Mouse (Mus musculus) hindbrain, embryonic 10.5 days (tissue): Measurements from ENCODE around the gene Lmo7. TPM values are rescaled to one million over a fixed set of nuclear protein-coding genes. Genes with fewer than 3 reads are reported as not detected.

ENCODE experiments used
- DNase-seq: peaks from one replicate; pipeline ENCODE4 v3.0.0-alpha.2; 2017; ENCODE audit warnings: low spot score
- H3K27ac ChIP-seq: fragments of 300-500 bp; sonication (generic); 2 replicates; pipeline ENCODE4 v1.5.1; 2016; ENCODE audit warnings: mild to moderate bottlenecking, moderate library complexity
- H3K27me3 ChIP-seq: fragments of 300-500 bp; sonication (generic); 2 replicates; pipeline ENCODE4 v1.6.1; 2016; ENCODE audit warnings: mild to moderate bottlenecking; ENCODE audit not compliant: poor library complexity, insufficient read depth, severe bottlenecking
- H3K36me3 ChIP-seq: fragments of 300-500 bp; sonication (generic); 2 replicates; pipeline ENCODE4 v1.6.1; 2016; ENCODE audit warnings: mild to moderate bottlenecking, moderate library complexity
- H3K4me1 ChIP-seq: fragments of 300-500 bp; sonication (generic); replicated peaks from 2 replicates; pipeline ENCODE4 v1.6.1; 2016; ENCODE audit warnings: mild to moderate bottlenecking
- H3K4me3 ChIP-seq: fragments of 300-500 bp; sonication (generic); 2 replicates; pipeline ENCODE4 v1.5.1; 2016; ENCODE audit warnings: mild to moderate bottlenecking, moderate library complexity
- H3K9me3 ChIP-seq: fragments of 300-500 bp; sonication (generic); 2 replicates; pipeline ENCODE4 v1.6.1; 2016; ENCODE audit warnings: mild to moderate bottlenecking, moderate library complexity
- WGBS: fragments of 180-500 bp; shearing (Covaris S2); methylation state at CpG from one replicate; pipeline ENCODE4 v1.1.7; 2016; 5-methylcytosine and 5-hydroxymethylcytosine counted together
- polyA plus RNA-seq: library from polyadenylated mRNA; unstranded; fragments of >200 nt; fragmentation: Nextera tagmentation; extraction: Ambion mirVana; gene quantifications from 2 replicates; pipeline ENCODE4 v1.2.1, GENCODE M21; 2016

The Lmo7 gene
- polyA plus RNA-seq, 1 experiment from 2014 or later, result 1.8 TPM

- Histone ChIP-seq H3K9me3 (no peaks in the 10 kb centered on the region), H3K4me1 (0 out of 2 replicates have a peak, but pooled peaks cover 8% of the 10 kb centered on the region), H3K27ac (no peak overlapping the region), H3K27me3 (no peaks in the 10 kb centered on the region), H3K4me3 (no peak overlapping the region), H3K36me3 (no peaks in the 10 kb centered on the region)
- no peak for DNase-seq
- WGBS, result 81% methylated on average over 3 of the region's 3 CpGs
Observed at GRCm38 (mm10) chr14:101872846-101873245, 143.1 kb downstream of the Lmo7 start.

DNA sequence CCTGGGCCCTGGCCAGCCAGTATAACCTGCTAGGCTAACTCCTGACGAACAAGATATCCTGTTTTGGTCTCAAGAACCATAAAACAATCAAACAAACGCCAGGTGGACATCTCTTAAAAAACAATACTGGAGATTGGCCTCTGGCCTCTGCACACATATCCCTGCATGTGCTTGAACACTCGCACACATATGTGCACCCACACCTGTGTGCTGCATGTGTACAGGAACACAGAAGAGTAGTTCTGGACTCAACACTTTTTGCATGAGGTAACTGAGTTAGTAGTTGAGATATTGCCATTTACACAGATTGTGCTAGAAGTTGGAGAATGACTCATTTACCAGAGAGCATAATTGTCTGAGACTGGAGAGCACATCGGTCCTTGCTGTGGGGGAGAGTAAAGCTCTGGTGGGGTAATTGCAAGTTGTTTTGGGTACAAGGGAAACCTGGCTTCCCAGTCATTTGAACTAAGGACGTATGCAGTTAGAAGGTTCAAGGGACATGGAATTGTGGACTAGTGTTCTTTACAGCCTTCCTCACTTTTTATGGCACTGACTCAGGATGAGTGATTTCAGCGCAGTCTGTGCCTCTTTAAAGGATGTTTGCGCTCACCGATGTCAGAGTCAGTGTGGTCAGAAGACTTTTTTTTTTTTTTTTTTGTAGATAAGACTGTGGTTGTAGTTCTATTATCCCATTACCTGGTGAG is 148.7 kb downstream of the Lmo7 start:
- H3K4me1 ChIP-seq, result no peaks in the 10 kb centered on the region
- no peaks in the 10 kb centered on the region for H3K9me3 ChIP-seq
- DNase-seq, result no peak
- H3K27ac ChIP-seq, result no peak overlapping the region
- no peak overlapping the region for H3K4me3 ChIP-seq
- H3K36me3 ChIP-seq, result no peaks in the 10 kb centered on the region
- no peaks in the 10 kb centered on the region for H3K27me3 ChIP-seq
- WGBS, result 79% methylated on average over 8 of the region's 8 CpGs

- Histone ChIP-seq H3K9me3 (no peaks in the 10 kb centered on the region), H3K36me3 (no peaks in the 10 kb centered on the region), H3K27me3 (no peaks in the 10 kb centered on the region), H3K27ac (no peak overlapping the region), H3K4me1 (no peaks in the 10 kb centered on the region), H3K4me3 (no peak overlapping the region)
- WGBS, result 56% methylated on average over 7 of the region's 7 CpGs
- DNase-seq, result no peak
Observed at GRCm38 (mm10) chr14:101879050-101879694, 149.4 kb downstream of the Lmo7 start.

DNA sequence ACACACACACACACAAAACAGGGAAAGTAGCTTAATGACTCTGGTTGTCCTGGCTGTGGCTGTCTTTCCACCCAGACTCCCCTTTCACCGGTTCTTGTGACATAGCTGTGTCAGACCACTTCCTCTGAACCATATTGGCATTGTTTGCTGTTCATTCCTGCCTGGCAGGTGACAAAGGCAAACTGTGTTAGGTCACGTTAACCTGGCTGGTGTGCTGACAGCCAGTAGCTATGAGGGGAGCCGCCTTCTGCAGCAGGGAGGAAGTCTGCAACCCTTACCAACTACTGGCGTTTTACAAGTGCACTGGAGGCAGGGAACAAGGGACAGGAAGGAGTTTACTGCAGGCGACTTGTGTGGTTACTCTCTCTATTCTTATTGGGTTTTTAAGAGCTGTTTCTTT is 153.2 kb downstream of the Lmo7 start:
- H3K4me3 ChIP-seq, result no peak overlapping the region
- 43% methylated on average over 5 of the region's 5 CpGs for WGBS
- H3K9me3 ChIP-seq, result no peaks in the 10 kb centered on the region
- H3K27ac ChIP-seq, result no peak overlapping the region
- H3K36me3 ChIP-seq, result no peaks in the 10 kb centered on the region
- no peaks in the 10 kb centered on the region for H3K27me3 ChIP-seq
- no peak for DNase-seq
- H3K4me1 ChIP-seq, result no peaks in the 10 kb centered on the region

DNA sequence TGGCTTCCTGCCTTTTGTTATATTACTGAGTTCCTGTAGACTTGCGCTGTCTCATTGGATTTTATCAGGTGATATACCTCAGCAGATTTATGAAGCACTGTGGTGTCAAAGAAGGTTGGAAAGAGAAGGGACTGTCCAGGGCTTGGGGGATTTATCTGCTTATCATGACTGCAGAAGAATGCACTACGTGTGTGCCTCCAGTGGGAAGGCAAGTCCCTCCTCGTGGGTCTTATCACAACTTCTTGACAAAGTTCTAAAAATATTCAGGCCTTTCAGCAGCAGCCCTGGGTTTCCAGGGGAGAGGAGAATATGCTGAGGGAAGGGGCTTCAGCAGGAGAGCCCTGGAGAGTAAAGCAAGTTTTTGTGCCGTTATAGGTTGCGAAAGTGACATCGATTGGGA is 154.0 kb downstream of the Lmo7 start:
- 90% methylated on average over 6 of the region's 6 CpGs for WGBS
- Histone ChIP-seq H3K9me3 (no peaks in the 10 kb centered on the region), H3K4me3 (no peak overlapping the region), H3K27me3 (no peaks in the 10 kb centered on the region), H3K27ac (no peak overlapping the region), H3K36me3 (no peaks in the 10 kb centered on the region), H3K4me1 (no peaks in the 10 kb centered on the region)
- no peak for DNase-seq

- Histone ChIP-seq H3K4me3 (no peak overlapping the region), H3K27ac (no peak overlapping the region), H3K27me3 (no peaks in the 10 kb centered on the region), H3K36me3 (no peaks in the 10 kb centered on the region), H3K9me3 (no peaks in the 10 kb centered on the region), H3K4me1 (no peaks in the 10 kb centered on the region)
- 95% methylated on average over 10 of the region's 10 CpGs for WGBS
- no peak for DNase-seq
Observed at GRCm38 (mm10) chr14:101886320-101886719, 156.6 kb downstream of the Lmo7 start.

DNA sequence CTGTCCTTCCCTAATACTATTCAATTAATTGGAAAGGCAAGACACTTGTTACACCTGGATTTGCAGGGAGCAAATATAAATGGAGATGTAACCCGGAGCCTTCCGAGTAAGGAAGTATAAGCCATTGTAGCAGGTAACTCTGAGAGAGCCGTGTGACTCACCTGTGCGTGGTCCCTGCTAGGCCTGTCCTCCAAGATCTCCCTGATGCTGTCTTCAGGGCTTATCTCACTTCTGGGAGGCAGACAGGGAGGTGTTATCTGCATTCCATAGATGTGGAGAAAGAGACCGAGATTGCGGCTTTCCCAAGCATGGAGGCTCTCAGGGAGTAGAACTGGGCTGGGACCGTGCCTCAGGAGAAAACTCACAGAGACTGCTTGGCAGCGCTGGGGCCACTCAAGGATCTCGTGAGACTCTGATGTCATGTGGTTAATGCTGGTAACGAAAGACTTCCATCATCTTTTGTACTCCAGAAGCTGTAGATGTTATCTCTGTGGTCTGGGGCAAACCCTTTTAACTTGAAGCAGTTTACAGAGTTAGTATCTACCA is 162.2 kb downstream of the Lmo7 start:
- no peak overlapping the region for H3K4me3 ChIP-seq
- no peak for DNase-seq
- no peaks in the 10 kb centered on the region for H3K9me3 ChIP-seq
- no peaks in the 10 kb centered on the region for H3K36me3 ChIP-seq
- H3K27me3 ChIP-seq, result no peaks in the 10 kb centered on the region
- 85% methylated on average over 10 of the region's 10 CpGs for WGBS
- no peak overlapping the region for H3K27ac ChIP-seq
- H3K4me1 ChIP-seq, result no peaks in the 10 kb centered on the region

GRCm38 (mm10) chr14:101892496-101892895 is 162.7 kb downstream of the Lmo7 start:
- Histone ChIP-seq H3K9me3 (no peaks in the 10 kb centered on the region), H3K4me1 (no peaks in the 10 kb centered on the region), H3K27me3 (no peaks in the 10 kb centered on the region), H3K27ac (no peak overlapping the region), H3K4me3 (no peak overlapping the region), H3K36me3 (no peaks in the 10 kb centered on the region)
- no peak for DNase-seq
- WGBS, result 81% methylated on average over 8 of the region's 8 CpGs

DNA sequence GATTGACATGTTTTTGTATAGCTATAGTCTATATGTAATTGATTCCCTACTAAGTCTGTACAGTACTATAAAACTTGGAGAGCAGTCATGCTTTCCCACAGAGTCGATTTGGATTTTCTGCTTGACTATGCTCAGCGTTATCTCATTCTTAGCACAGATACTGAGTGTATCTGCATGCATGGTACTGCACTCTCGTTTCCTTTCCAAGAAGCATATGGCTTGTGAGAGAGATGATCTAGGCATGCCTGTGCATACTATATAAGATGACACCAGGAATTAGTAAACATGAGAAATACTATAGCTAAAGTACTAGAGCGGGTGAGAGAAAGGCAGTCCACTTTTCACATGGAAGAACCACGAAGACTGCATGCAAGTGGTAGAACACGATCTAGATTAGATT is 163.5 kb downstream of the Lmo7 start:
- no peaks in the 10 kb centered on the region for H3K9me3 ChIP-seq
- no peaks in the 10 kb centered on the region for H3K4me1 ChIP-seq
- no peaks in the 10 kb centered on the region for H3K36me3 ChIP-seq
- no peak overlapping the region for H3K27ac ChIP-seq
- DNase-seq, result no peak
- no peaks in the 10 kb centered on the region for H3K27me3 ChIP-seq
- 94% methylated on average over 6 of the region's 6 CpGs for WGBS
- no peak overlapping the region for H3K4me3 ChIP-seq

GRCm38 (mm10) chr14:101898250-101898649 is 168.5 kb downstream of the Lmo7 start:
- H3K4me1 ChIP-seq, result no peaks in the 10 kb centered on the region
- H3K27me3 ChIP-seq, result no peaks in the 10 kb centered on the region
- no peaks in the 10 kb centered on the region for H3K9me3 ChIP-seq
- WGBS, result 89% methylated on average over 6 of the region's 6 CpGs
- H3K27ac ChIP-seq, result no peak overlapping the region
- no peak overlapping the region for H3K4me3 ChIP-seq
- no peaks in the 10 kb centered on the region for H3K36me3 ChIP-seq
- DNase-seq, result no peak

DNA sequence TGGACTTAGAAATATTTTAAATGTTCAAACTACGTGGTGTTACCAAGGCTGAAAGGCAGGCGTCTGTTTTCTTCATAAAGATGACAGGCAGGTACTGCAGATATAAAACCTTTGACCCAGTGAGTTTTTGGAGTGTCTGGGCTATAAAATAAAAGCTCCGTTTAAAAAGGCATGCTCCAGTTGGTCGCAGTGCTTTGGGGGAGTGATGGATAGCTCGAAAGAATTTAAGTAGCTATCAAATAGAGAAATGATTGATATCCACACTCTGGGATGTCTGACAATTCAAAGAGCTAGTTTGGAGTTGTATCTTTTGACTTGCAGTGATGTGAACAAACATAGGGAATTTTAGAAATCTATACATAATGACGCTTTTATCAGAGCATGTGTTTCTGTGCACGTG is 171.7 kb downstream of the Lmo7 start:
- 81% methylated on average over 7 of the region's 7 CpGs for WGBS
- H3K36me3 ChIP-seq, result no peaks in the 10 kb centered on the region
- H3K27me3 ChIP-seq, result no peaks in the 10 kb centered on the region
- H3K9me3 ChIP-seq, result no peaks in the 10 kb centered on the region
- no peak overlapping the region for H3K4me3 ChIP-seq
- no peak for DNase-seq
- H3K4me1 ChIP-seq, result no peaks in the 10 kb centered on the region
- no peak overlapping the region for H3K27ac ChIP-seq

DNA sequence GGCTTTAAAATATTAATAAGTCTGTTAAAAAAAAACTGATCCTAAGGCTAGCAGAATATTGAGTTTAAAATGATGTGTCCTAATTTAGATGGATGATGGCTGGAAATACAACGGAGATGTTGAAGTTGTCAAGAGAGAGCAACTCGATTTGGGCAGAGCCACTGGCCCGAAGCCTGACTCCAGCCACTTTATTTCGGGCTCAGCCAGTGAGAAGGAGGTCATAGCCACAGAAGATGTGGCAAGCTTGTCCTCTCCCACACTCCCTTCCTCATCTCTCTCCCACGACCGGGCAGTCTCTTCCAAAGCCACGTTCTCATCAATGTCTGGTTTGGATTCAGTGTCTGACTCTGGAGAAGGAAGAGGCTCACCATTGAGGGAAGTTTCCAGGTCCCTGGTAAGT is 172.2 kb downstream of the Lmo7 start:
- 86% methylated on average over 7 of the region's 7 CpGs for WGBS

GRCm38 (mm10) chr14:101903722-101904121 is 174.0 kb downstream of the Lmo7 start:
- H3K4me1 ChIP-seq, result no peaks in the 10 kb centered on the region
- H3K27ac ChIP-seq, result no peak overlapping the region
- no peaks in the 10 kb centered on the region for H3K9me3 ChIP-seq
- H3K4me3 ChIP-seq, result no peak overlapping the region
- no peaks in the 10 kb centered on the region for H3K27me3 ChIP-seq
- H3K36me3 ChIP-seq, result no peaks in the 10 kb centered on the region
- 82% methylated on average over 5 of the region's 5 CpGs for WGBS
- no peak for DNase-seq

More for the DNA sequence above, 172.2 kb downstream of the Lmo7 start:
- Histone ChIP-seq H3K36me3 (no peaks in the 10 kb centered on the region), H3K27me3 (no peaks in the 10 kb centered on the region), H3K27ac (no peak overlapping the region), H3K4me3 (no peak overlapping the region), H3K4me1 (no peaks in the 10 kb centered on the region), H3K9me3 (no peaks in the 10 kb centered on the region)
- no peak for DNase-seq
